Mouse (Mus musculus) cerebellum, adult 2 months (tissue): ENCODE measurements around the gene Lman1l.

Source experiments
- CTCF ChIP-seq: fragments of 200-500 bp; IDR thresholded peaks from 2 replicates; pipeline ENCODE4 v1.5.1; 2011; ENCODE audit warnings: low read depth, mild to moderate bottlenecking, control low read depth, low read length, moderate library complexity, borderline replicate concordance; ENCODE audit not compliant: insufficient read depth
- POLR2A ChIP-seq: fragments of 200-500 bp; IDR thresholded peaks from 2 replicates; pipeline ENCODE4 v1.6.1; 2011; ENCODE audit warnings: low read length, control low read depth, borderline replicate concordance; ENCODE audit not compliant: insufficient read depth

GRCm38 (mm10) chr9:57643169-57643855 is 22.7 kb upstream of the Lman1l start:
- no peak for TF ChIP-seq POLR2A
- TF ChIP-seq CTCF = no peak
